Mouse (Mus musculus) urinary bladder, postnatal 36 days (tissue): ENCODE measurements around the gene Erbb4.
A peak's percentile ranks its signal among the peaks of the same experiment; 100 is the strongest.

Experiments used
- DNase-seq, 2 experiments: peaks; one replicate each; pipeline ENCODE4 v3.0.0; 2022; ENCODE audit warnings: low spot score in 2 of 2, mixed read lengths in 1 of 2

Erbb4 gene

GRCm38 (mm10) chr1:68106543-68106860, 1001.4 kb downstream of the Erbb4 start:
- DNase-seq: peak in 1 of 2 experiments; percentile 3

GRCm38 (mm10) chr1:68105834-68106542, 1001.9 kb downstream of the Erbb4 start:
- no peak for DNase-seq

DNA sequence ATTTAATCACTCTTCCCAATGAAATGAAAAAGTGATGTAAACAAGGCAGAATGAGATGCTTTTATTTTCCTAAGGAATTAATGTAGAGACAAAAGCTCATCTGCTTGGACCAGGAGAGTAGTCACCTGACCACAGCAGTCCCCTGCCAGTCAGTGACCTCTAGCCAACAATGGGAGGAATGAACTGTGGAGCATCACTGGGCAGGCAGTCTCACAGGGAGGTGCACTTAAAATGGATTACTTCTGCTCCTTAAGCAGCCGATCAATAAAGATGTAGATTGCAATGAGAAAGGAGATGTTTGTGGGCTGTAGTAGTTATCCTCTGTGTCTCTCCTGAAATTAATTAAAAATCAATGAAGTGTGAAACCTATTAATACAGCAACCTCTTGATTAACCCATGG, 1018.2 kb downstream of the Erbb4 start:
- no peak for DNase-seq

GRCm38 (mm10) chr1:68056494-68056893, 1051.4 kb downstream of the Erbb4 start:
- no peak for DNase-seq

- no peak for DNase-seq
Measured at GRCm38 (mm10) chr1:68054715-68055114, 1053.1 kb downstream of the Erbb4 start.

- DNase-seq: no peak
Measured at GRCm38 (mm10) chr1:68049856-68050255, 1058.0 kb downstream of the Erbb4 start.

DNA sequence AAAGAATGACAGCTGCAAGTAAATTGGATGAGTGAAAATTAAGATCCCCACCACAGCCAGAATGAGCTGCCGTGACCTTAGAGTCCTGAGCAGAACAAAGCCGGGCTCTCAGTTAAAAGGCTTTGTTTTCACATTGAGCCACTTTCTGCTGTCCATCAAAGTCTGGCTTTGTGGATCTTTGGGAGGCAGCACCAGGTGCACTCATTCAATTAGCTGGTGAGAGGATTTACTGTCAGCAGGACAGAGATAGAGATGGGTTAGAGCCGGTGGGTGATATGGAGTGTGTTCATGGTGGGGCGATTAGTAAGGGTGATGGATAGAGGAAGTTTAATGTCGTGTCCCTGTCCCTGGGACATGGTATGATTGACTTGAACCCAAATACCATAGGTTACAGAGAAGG, 1060.7 kb downstream of the Erbb4 start:
- DNase-seq: no peak

- no peak for DNase-seq
Measured at GRCm38 (mm10) chr1:68046551-68046970, 1061.3 kb downstream of the Erbb4 start.

DNA sequence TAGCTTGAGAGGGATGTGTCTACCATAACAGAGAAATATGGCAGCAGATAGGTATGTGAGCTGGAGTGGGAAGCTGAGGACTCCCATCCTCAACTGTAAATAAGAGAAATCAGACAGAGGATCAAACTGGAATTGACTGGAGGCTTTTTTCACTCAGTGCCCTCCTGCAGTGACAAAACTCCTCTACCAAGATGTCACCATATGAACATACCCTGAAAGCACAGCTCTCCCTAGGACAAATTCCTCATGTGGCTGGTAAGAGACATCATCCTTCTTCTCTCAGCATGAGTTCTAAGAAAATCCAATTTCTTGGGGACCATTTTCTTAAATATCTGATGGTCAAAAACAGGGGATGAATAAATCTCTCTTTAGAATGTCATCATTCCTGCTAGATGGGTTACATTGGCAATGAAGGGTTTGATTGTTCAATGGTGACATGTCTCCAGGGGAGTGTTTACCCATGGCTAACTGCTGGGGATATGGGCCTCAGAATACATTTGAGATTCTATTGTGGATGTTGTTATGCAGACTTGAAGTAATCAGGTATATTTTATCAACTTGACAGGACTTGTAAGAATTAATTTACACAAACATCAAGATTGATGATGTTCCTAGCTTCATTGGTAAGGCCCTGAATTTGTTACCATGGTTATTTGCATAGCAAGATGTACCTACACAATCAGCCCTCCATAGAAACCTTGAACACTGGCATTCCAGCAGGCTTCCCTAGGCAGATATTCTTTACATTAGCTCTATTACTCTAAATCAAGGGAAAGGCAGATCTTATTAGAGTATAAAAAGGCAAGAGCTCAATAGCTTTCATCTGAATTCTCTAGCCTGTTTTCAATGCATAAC, 1083.5 kb downstream of the Erbb4 start:
- no peak for DNase-seq

- DNase-seq: no peak
Measured at GRCm38 (mm10) chr1:68020020-68020419, 1087.8 kb downstream of the Erbb4 start.

DNA sequence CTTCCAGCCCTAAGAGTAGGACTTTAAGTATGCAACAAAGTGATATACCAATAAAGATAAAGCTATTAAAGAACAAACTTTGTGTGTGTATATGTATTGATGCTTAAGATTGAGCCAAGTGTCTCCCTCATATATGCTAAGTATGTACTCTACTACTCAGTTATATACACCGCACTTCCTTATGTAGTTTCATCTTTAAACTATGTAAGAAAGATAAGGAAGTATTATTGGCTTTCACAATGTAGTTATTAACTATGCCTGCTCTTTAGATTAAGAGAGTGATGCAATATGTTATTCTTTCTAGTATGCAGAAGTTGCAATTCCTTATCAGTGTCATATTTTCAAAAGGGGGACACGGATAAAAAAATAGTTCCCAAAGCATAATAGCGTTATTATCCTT, 1088.2 kb downstream of the Erbb4 start:
- no peak for DNase-seq
